Mouse (Mus musculus): ENCODE data around the gene Mars. TPM values are rescaled to one million over a fixed set of nuclear protein-coding genes. Genes with fewer than 3 reads are reported as not detected.

Gene Mars
- polyA plus RNA-seq, 1 experiment from 2014 or later, result 108 TPM

- no peak for ATAC-seq
- H3K27me3 ChIP-seq (replicated peaks; ENCODE audit: control insufficient read depth, insufficient read depth, low read length), result no peaks in the 10 kb centered on the region
- no peaks in the 10 kb centered on the region for H3K9me3 ChIP-seq (ENCODE audit: control insufficient read depth, low read length)
- H3K9ac ChIP-seq (ENCODE audit: low read depth, low read length), result no peak overlapping the region
- no peak overlapping the region for H3K4me3 ChIP-seq (ENCODE audit: low read length)
- no peak overlapping the region for H3K4me2 ChIP-seq (ENCODE audit: low read length)
- WGBS, result 92% methylated on average over 11 of the region's 11 CpGs
- H3K27ac ChIP-seq (ENCODE audit: low read depth, low read length), result no peak overlapping the region
- H3K36me3 ChIP-seq (ENCODE audit: control insufficient read depth, insufficient read depth, low read length), result peaks cover 40% of the 10 kb centered on the region
- peaks cover 6% of the 10 kb centered on the region for H3K4me1 ChIP-seq (ENCODE audit: control insufficient read depth, insufficient read depth, low read depth, low read length)
These were observed 37.1 kb downstream of the Mars start for GRCm38 (mm10) chr10:127274261-127275022.

DNA sequence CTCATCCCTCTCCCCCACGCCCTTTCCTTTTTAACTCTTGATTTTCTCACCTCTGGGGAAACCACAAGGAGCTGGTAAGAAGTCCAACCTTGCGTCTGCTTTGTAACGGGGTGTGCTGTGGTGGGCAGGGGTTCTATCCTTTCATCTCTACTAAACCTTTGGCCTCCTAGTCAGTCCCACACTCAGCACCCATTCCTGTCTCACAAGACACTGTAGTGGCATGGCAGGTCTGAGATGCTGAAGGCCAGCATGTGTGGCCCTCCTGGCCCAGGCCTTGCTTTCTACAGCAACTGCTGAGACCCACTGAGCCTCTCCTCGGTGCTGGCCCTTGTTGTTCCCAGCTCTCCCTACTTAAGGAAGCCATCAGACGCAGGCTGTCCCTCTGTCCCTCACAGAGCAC is 39.2 kb downstream of the Mars start:
- 91% methylated on average over 5 of the region's 5 CpGs for WGBS
- no peaks in the 10 kb centered on the region for H3K9me3 ChIP-seq (ENCODE audit: control insufficient read depth, low read length)

GRCm38 (mm10) chr10:127269884-127270283 is 41.7 kb downstream of the Mars start:
- no peak overlapping the region for H3K27ac ChIP-seq (ENCODE audit: low read depth, low read length)
- no peak for ATAC-seq
- no peaks in the 10 kb centered on the region for H3K9me3 ChIP-seq (ENCODE audit: control insufficient read depth, low read length)
- H3K27me3 ChIP-seq (replicated peaks; ENCODE audit: control insufficient read depth, insufficient read depth, low read length), result no peaks in the 10 kb centered on the region
- no peak overlapping the region for H3K4me2 ChIP-seq (ENCODE audit: low read length)
- 67% methylated on average over 4 of the region's 4 CpGs for WGBS
- no peak overlapping the region for H3K4me3 ChIP-seq (ENCODE audit: low read length)
- H3K4me1 ChIP-seq (ENCODE audit: control insufficient read depth, insufficient read depth, low read depth, low read length), result peaks cover 27% of the 10 kb centered on the region
- no peak overlapping the region for H3K9ac ChIP-seq (ENCODE audit: low read depth, low read length)
- H3K36me3 ChIP-seq (ENCODE audit: control insufficient read depth, insufficient read depth, low read length), result peaks cover 25% of the 10 kb centered on the region

More for the DNA sequence above, 39.2 kb downstream of the Mars start:
- Histone ChIP-seq H3K4me1 (ENCODE audit: control insufficient read depth, insufficient read depth, low read depth, low read length) (peaks cover 21% of the 10 kb centered on the region), H3K4me3 (ENCODE audit: low read length) (no peak overlapping the region), H3K36me3 (ENCODE audit: control insufficient read depth, insufficient read depth, low read length) (peaks cover 35% of the 10 kb centered on the region), H3K27me3 (replicated peaks; ENCODE audit: control insufficient read depth, insufficient read depth, low read length) (no peaks in the 10 kb centered on the region), H3K4me2 (ENCODE audit: low read length) (no peak overlapping the region), H3K27ac (ENCODE audit: low read depth, low read length) (no peak overlapping the region), H3K9ac (ENCODE audit: low read depth, low read length) (no peak overlapping the region)
- no peak for ATAC-seq

DNA sequence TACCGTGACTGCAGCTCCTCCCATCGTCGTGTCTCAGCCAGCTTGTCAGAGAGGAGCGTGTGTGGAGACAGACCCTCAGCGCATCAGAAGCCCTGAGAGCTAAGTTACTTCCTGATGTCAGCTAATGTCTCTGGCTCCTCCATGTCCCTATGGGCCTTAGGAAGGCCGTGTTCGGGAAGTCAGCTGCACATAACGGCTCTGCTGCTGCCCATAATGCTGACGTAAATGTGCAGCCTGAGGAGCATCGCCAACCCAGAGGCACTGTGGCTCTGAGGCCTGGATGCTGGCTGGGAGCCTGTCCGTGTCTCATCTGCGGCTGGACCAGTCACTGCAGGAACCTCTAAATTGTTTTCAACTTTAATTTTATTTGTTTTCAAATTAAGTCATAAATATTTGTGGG is 42.5 kb downstream of the Mars start:
- 55% methylated on average over 12 of the region's 12 CpGs for WGBS
- Histone ChIP-seq H3K4me1 (ENCODE audit: control insufficient read depth, insufficient read depth, low read depth, low read length) (peaks cover 27% of the 10 kb centered on the region), H3K9ac (ENCODE audit: low read depth, low read length) (peak overlapping the region; percentile 13; the same call in 1 of the 2 replicates), H3K9me3 (ENCODE audit: control insufficient read depth, low read length) (no peaks in the 10 kb centered on the region), H3K27ac (ENCODE audit: low read depth, low read length) (no peak overlapping the region), H3K4me3 (ENCODE audit: low read length) (no peak overlapping the region), H3K27me3 (replicated peaks; ENCODE audit: control insufficient read depth, insufficient read depth, low read length) (no peaks in the 10 kb centered on the region), H3K36me3 (ENCODE audit: control insufficient read depth, insufficient read depth, low read length) (peaks cover 25% of the 10 kb centered on the region), H3K4me2 (ENCODE audit: low read length) (no peak overlapping the region)
- no peak for ATAC-seq

DNA sequence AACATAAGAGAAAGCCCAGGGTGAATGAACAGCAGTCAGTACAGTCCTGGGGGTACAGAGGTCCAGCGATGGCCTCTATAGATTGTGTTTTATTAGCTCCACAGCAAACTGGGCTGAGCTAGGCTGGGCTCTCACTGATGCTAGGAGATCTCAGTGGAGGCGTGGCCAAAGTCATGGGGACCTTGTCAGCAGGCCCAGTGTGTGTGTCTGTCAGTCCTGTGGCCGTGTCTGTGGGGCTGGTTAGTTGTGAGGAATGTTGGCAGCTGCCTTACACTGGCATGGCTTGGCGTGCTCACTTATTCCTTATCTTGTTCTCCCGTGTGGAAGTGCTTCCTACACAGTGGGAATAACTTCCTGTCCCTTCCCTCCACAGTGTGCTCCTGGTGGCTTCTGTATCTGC is 43.2 kb downstream of the Mars start:
- Histone ChIP-seq H3K9ac (ENCODE audit: low read depth, low read length) (peak overlapping the region; percentile 22; the same call in 1 of the 2 replicates), H3K4me3 (ENCODE audit: low read length) (no peak overlapping the region), H3K27me3 (replicated peaks; ENCODE audit: control insufficient read depth, insufficient read depth, low read length) (no peaks in the 10 kb centered on the region), H3K36me3 (ENCODE audit: control insufficient read depth, insufficient read depth, low read length) (peaks cover 25% of the 10 kb centered on the region), H3K9me3 (ENCODE audit: control insufficient read depth, low read length) (no peaks in the 10 kb centered on the region), H3K27ac (ENCODE audit: low read depth, low read length) (no peak overlapping the region), H3K4me2 (ENCODE audit: low read length) (no peak overlapping the region; the same call in 1 of the 2 replicates), H3K4me1 (ENCODE audit: control insufficient read depth, insufficient read depth, low read depth, low read length) (peaks cover 29% of the 10 kb centered on the region)
- 84% methylated on average over 5 of the region's 5 CpGs for WGBS
- ATAC-seq, result no peak

- no peak for ATAC-seq
- WGBS, result 67% methylated on average over 5 of the region's 5 CpGs
- Histone ChIP-seq H3K36me3 (ENCODE audit: control insufficient read depth, insufficient read depth, low read length) (peaks cover 19% of the 10 kb centered on the region), H3K27me3 (replicated peaks; ENCODE audit: control insufficient read depth, insufficient read depth, low read length) (no peaks in the 10 kb centered on the region), H3K4me2 (ENCODE audit: low read length) (peak overlapping the region; percentile 96), H3K27ac (ENCODE audit: low read depth, low read length) (peak overlapping the region; percentile 89), H3K4me1 (ENCODE audit: control insufficient read depth, insufficient read depth, low read depth, low read length) (peaks cover 29% of the 10 kb centered on the region), H3K4me3 (ENCODE audit: low read length) (peak overlapping the region; percentile 90), H3K9ac (ENCODE audit: low read depth, low read length) (peak overlapping the region; percentile 95), H3K9me3 (ENCODE audit: control insufficient read depth, low read length) (no peaks in the 10 kb centered on the region)
These were observed 44.3 kb downstream of the Mars start for GRCm38 (mm10) chr10:127267318-127267717.

DNA sequence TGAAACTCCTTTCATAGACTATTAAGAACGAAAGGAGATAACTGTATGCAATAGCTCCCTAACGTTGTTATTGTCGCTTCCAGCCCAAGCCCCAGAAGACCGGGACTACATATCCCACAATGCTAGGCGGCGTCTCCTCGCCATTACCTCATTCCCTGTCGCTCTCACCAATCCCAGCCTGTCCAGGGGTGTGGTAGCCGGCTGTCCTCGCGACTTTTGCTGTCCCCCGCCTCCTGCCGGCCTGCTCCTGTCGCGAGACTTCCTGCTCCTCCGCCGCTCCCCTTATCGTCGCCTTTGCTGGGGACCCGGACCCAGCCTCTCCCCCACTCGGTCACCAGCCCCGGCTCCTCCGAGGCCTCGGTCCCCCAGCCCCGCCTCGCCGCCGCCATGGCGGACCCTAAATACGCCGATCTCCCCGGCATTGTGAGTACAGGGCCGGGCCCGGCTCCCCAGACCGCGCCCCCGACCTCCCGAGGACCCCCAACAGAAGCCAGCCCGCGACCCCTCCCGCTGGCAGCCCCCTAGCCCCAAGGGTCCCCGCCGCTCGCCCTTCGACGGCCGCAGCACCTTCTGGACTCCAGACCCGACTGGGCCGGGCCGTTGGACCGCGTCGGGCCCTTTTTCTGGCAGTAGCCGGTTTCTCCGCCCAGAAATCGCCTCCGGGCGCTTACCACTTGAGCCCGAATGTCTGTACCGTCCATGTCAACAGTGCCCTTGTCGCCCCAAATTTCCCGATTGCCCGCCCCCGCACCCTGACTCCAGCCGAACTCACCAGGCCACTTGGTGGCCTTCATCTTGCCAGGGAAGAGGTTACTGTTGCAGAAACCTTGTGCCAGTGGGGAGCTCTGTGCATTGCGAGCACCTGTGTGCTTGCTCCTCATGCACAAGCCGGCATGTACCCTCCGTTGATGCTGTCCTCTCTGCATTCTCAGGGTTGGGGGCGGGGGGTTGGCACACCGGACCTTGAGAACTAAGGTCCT is 45.2 kb downstream of the Mars start, which contains the start of gene Dctn2:
Dctn2 (plus strand) TSS at position 257 of the 980 bp plus-strand sequence.
- H3K9me3 ChIP-seq (ENCODE audit: control insufficient read depth, low read length), result no peaks in the 10 kb centered on the region
- peak within 1 kb of the TSS; percentile 90 for H3K4me3 ChIP-seq (ENCODE audit: low read length)
- peaks cover 16% of the 10 kb centered on the region for H3K36me3 ChIP-seq (ENCODE audit: control insufficient read depth, insufficient read depth, low read length)
- H3K4me1 ChIP-seq (ENCODE audit: control insufficient read depth, insufficient read depth, low read depth, low read length), result peaks cover 32% of the 10 kb centered on the region
- no peaks in the 10 kb centered on the region for H3K27me3 ChIP-seq (replicated peaks; ENCODE audit: control insufficient read depth, insufficient read depth, low read length)
- peak within 1 kb of the TSS; percentile 89 for H3K27ac ChIP-seq (ENCODE audit: low read depth, low read length)
- peak within 1 kb of the TSS; percentile 95 for H3K9ac ChIP-seq (ENCODE audit: low read depth, low read length)
- WGBS, result 1% methylated on average over 70 of the region's 70 CpGs
- peak within 1 kb of the TSS; percentile 96 for H3K4me2 ChIP-seq (ENCODE audit: low read length)
- peak; percentile 95 for ATAC-seq

- ATAC-seq, result no peak
- Histone ChIP-seq H3K4me3 (ENCODE audit: low read length) (peak overlapping the region; percentile 90), H3K9ac (ENCODE audit: low read depth, low read length) (no peak overlapping the region), H3K4me2 (ENCODE audit: low read length) (peak overlapping the region; percentile 26; the same call in 1 of the 2 replicates), H3K9me3 (ENCODE audit: control insufficient read depth, low read length) (no peaks in the 10 kb centered on the region), H3K27me3 (replicated peaks; ENCODE audit: control insufficient read depth, insufficient read depth, low read length) (no peaks in the 10 kb centered on the region), H3K27ac (ENCODE audit: low read depth, low read length) (no peak overlapping the region), H3K36me3 (ENCODE audit: control insufficient read depth, insufficient read depth, low read length) (peaks cover 13% of the 10 kb centered on the region), H3K4me1 (ENCODE audit: control insufficient read depth, insufficient read depth, low read depth, low read length) (peaks cover 39% of the 10 kb centered on the region)
- 25% methylated on average over 4 of the region's 4 CpGs for WGBS
These were observed 45.9 kb downstream of the Mars start for GRCm38 (mm10) chr10:127265727-127266111.

DNA sequence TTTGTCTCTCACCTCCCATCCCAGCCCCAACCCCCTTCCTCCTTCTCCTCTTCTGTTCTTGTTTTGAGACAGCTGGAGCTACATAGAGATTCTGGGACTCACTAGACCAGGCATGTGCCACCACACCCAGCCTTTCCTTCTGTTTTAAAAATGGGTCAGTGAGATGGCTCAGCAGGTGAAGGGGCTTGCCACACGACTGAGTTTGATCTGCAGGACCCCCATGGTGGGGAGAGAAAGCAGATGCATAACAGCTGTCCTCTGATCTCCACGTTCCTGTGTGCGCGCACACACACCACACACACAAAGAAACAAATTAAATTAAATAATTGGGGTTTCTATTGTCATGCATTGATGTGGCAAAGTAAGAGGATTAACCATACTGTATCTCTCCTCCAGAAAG is 46.6 kb downstream of the Mars start:
- Histone ChIP-seq H3K4me1 (ENCODE audit: control insufficient read depth, insufficient read depth, low read depth, low read length) (peaks cover 42% of the 10 kb centered on the region), H3K27ac (ENCODE audit: low read depth, low read length) (no peak overlapping the region), H3K27me3 (replicated peaks; ENCODE audit: control insufficient read depth, insufficient read depth, low read length) (no peaks in the 10 kb centered on the region), H3K36me3 (ENCODE audit: control insufficient read depth, insufficient read depth, low read length) (peaks cover 9% of the 10 kb centered on the region), H3K4me3 (ENCODE audit: low read length) (no peak overlapping the region), H3K9ac (ENCODE audit: low read depth, low read length) (no peak overlapping the region), H3K9me3 (ENCODE audit: control insufficient read depth, low read length) (no peaks in the 10 kb centered on the region), H3K4me2 (ENCODE audit: low read length) (no peak overlapping the region)
- ATAC-seq, result no peak
- 63% methylated on average over 4 of the region's 4 CpGs for WGBS
